Mouse (Mus musculus) hindbrain, embryonic 10.5 days (tissue): ENCODE measurements around the gene Kcnq1. TPM values are rescaled to one million over a fixed set of nuclear protein-coding genes. Genes with fewer than 3 reads are reported as not detected.

ENCODE experiments used
- DNase-seq: peaks from one replicate; pipeline ENCODE4 v3.0.0-alpha.2; 2017; ENCODE audit warnings: low spot score
- H3K27ac ChIP-seq: fragments of 300-500 bp; sonication (generic); 2 replicates; pipeline ENCODE4 v1.5.1; 2016; ENCODE audit warnings: mild to moderate bottlenecking, moderate library complexity
- H3K27me3 ChIP-seq: fragments of 300-500 bp; sonication (generic); 2 replicates; pipeline ENCODE4 v1.6.1; 2016; ENCODE audit warnings: mild to moderate bottlenecking; ENCODE audit not compliant: poor library complexity, insufficient read depth, severe bottlenecking
- H3K36me3 ChIP-seq: fragments of 300-500 bp; sonication (generic); 2 replicates; pipeline ENCODE4 v1.6.1; 2016; ENCODE audit warnings: mild to moderate bottlenecking, moderate library complexity
- H3K4me1 ChIP-seq: fragments of 300-500 bp; sonication (generic); replicated peaks from 2 replicates; pipeline ENCODE4 v1.6.1; 2016; ENCODE audit warnings: mild to moderate bottlenecking
- H3K4me3 ChIP-seq: fragments of 300-500 bp; sonication (generic); 2 replicates; pipeline ENCODE4 v1.5.1; 2016; ENCODE audit warnings: mild to moderate bottlenecking, moderate library complexity
- H3K9me3 ChIP-seq: fragments of 300-500 bp; sonication (generic); 2 replicates; pipeline ENCODE4 v1.6.1; 2016; ENCODE audit warnings: mild to moderate bottlenecking, moderate library complexity
- WGBS: fragments of 180-500 bp; shearing (Covaris S2); methylation state at CpG from one replicate; pipeline ENCODE4 v1.1.7; 2016; 5-methylcytosine and 5-hydroxymethylcytosine counted together
- polyA plus RNA-seq: library from polyadenylated mRNA; unstranded; fragments of >200 nt; fragmentation: Nextera tagmentation; extraction: Ambion mirVana; gene quantifications from 2 replicates; pipeline ENCODE4 v1.2.1, GENCODE M21; 2016

Kcnq1 gene
- polyA plus RNA-seq, 1 experiment from 2014 or later: 2.3 TPM

DNA sequence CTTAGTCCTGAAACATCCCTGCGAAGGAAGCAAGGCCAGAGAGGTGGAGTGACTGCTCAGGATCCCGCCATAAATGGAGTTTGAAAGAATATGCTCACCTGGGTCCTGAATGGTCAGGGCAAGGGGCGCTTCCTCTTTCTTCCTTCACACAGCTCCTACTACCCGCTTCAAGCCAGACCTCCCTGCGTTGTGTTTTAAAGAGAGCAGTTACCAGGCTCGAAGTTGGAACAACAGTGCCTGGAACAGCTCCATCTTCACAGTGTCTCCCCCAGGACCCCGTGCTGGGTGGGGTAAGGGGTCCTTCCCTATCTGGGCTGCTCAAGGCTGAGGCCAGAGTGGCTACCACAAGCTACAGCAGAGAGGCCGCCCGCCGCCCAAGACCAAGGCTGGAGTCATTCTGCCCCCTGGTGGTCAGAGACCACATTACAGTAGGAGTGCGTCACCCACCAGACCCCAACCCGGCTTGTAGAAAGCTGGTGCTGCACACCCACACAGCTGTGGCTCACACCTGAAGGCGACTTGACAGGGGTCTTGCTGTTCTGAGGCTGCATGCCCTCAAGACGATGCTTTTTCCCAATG is 360.0 kb downstream of the Kcnq1 start:
- Histone ChIP-seq H3K4me1 (peaks cover 63% of the 10 kb centered on the region), H3K9me3 (peaks cover 24% of the 10 kb centered on the region), H3K36me3 (no peaks in the 10 kb centered on the region), H3K27me3 (peaks cover 60% of the 10 kb centered on the region), H3K4me3 (no peak overlapping the region), H3K27ac (peak overlapping the region; percentile 56; the same call in 1 of the 2 replicates)
- 34% methylated on average over 14 of the region's 14 CpGs for WGBS
- peak; percentile 87 for DNase-seq

DNA sequence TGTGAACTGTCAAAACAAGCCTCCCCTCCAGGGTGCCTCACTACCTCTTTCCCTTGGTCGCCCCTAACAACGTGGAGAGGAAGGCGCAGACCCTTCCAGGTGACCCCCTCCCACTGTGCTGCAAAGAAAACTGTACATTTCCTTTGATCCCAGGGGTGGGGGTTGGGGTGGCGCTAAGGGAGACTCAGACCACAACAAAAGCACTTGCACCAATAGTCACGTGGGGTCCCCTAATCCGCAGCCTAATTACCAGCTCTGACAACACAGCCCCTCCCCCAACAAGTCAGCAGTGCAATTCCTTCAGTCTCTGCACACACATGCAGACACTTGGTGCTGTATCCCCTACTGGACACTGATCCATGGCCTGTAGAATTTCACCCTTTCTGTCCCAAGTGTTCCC is 361.6 kb downstream of the Kcnq1 start:
- Histone ChIP-seq H3K36me3 (no peaks in the 10 kb centered on the region), H3K27me3 (peaks cover 51% of the 10 kb centered on the region), H3K4me3 (no peak overlapping the region), H3K4me1 (peaks cover 48% of the 10 kb centered on the region), H3K27ac (peak overlapping the region; percentile 40; the same call in 1 of the 2 replicates), H3K9me3 (peaks cover 14% of the 10 kb centered on the region; the same call in 1 of the 2 replicates)
- WGBS: 13% methylated on average over 6 of the region's 6 CpGs
- DNase-seq: no peak

DNA sequence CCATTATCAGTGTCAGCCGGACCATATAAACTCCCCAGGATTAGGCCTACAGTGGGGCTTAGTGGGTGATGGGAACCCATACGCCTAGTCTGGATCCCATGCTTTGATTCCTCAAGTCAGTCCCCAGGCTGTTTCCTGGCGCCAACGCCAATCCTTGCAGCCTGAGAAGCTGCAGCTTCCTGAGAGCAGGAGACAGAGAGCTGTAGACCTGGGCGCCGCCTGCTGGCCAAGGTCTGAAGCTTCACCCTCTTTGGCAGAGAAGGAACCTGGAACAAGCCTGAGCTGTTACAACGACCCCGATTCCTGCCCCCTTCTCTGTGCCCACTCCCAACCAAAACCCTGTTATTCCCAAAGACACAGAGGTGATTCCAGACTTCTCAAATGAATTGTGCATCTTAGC is 363.8 kb downstream of the Kcnq1 start:
- WGBS: 22% methylated on average over 8 of the region's 8 CpGs
- Histone ChIP-seq H3K4me1 (peaks cover 42% of the 10 kb centered on the region), H3K4me3 (no peak overlapping the region), H3K36me3 (no peaks in the 10 kb centered on the region), H3K9me3 (peaks cover 2% of the 10 kb centered on the region; the same call in 1 of the 2 replicates), H3K27ac (no peak overlapping the region), H3K27me3 (peaks cover 37% of the 10 kb centered on the region)
- peak; percentile 81 for DNase-seq

DNA sequence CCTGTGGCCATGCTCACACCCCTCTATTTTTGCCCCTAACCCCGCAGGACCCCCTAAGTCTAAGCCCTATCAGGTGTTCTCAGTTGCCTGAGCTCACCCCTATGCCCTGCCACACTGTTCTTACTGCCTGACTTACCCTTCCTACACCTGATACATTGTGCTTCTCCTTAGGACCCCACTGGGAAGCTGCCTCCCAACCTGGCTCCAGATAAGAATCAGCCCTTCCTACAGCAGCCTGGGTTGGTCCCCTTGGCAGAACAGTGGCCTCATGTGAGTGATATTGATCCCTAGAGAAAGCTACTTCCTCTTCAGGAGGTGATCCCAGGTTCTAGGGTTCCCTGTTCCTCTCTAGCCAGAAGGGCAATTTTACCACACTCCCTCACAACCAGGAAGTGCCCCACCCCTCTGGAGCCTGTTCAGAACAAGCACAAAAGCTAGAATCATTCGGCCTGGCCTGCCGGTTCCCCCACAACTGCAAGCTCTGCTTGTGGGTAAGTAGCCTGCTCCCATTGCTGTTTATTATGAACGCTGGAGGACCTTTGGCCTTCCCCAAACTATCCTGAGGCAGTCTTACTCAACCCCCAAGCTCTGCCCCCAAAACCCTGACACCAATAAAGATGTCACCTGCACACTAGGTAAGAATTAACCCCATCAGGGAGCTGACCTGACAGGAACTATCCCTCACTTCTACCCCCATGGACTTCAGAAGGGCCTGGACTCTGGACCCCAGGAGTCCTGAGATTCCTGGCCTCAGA is 367.4 kb downstream of the Kcnq1 start, which contains the start of gene Slc22a18:
TSS of gene Slc22a18 (plus strand) at position 390 of the 755 bp plus-strand sequence.
- WGBS: 42% methylated on average over 4 of the region's 4 CpGs
- no peak for DNase-seq
- Histone ChIP-seq H3K27me3 (peaks cover 17% of the 10 kb centered on the region), H3K4me1 (peaks cover 15% of the 10 kb centered on the region), H3K9me3 (no peaks in the 10 kb centered on the region), H3K4me3 (no peak within 1 kb of the TSS), H3K36me3 (no peaks in the 10 kb centered on the region), H3K27ac (no peak within 1 kb of the TSS)

DNA sequence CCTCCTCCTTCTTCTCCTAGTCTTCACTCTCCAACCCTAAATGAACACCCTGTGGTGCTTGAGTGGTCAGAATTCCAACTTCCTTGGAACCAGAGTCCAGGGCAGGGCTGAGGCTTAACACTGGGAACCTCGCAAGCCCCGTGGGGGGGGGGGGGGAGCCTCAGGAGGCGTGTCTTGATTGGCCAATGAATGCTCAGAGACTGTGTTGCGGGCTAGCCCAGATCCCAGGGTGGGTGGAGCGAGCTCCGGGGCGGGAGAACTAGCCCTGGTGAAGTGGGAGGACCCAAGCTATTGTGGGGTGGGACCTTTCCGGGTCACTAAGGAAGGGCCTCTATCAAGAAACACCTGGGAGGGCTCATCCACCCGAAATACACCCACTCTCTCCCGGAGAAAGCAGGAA is 368.6 kb downstream of the Kcnq1 start:
- no peaks in the 10 kb centered on the region for H3K36me3 ChIP-seq
- WGBS: 41% methylated on average over 10 of the region's 10 CpGs
- peaks cover 22% of the 10 kb centered on the region for H3K27me3 ChIP-seq
- no peak overlapping the region for H3K27ac ChIP-seq
- no peaks in the 10 kb centered on the region for H3K9me3 ChIP-seq
- H3K4me1 ChIP-seq: peaks cover 11% of the 10 kb centered on the region
- no peak overlapping the region for H3K4me3 ChIP-seq
- no peak for DNase-seq

DNA sequence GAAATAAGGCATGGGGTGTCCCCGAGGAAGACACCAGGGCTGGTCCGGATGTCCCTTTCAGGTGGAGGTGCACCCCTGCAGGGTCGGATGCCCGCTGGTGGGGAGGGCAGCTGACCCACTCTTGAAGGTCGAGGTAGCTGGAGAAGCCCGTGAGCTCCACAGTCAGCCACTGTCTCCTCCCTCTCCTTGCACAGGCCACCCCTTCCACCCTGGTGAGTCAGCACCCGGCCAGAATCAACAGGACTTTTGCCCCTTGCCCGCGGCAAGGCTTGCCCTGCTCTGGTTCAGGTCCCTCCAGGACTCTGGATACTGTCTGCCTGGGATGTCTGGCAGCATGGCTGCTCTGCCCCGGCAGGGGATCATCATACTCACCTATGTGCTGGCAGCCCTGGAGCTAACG is 369.7 kb downstream of the Kcnq1 start:
- H3K4me1 ChIP-seq: peaks cover 15% of the 10 kb centered on the region
- H3K9me3 ChIP-seq: no peaks in the 10 kb centered on the region
- no peak for DNase-seq
- no peak overlapping the region for H3K4me3 ChIP-seq
- no peaks in the 10 kb centered on the region for H3K36me3 ChIP-seq
- H3K27me3 ChIP-seq: peaks cover 24% of the 10 kb centered on the region
- no peak overlapping the region for H3K27ac ChIP-seq
- 73% methylated on average over 11 of the region's 11 CpGs for WGBS

Other genes with a start within 250 kb of the Kcnq1 start
- gene Th, start 175.2 kb upstream of the Kcnq1 start, polyA plus RNA-seq: 8.8 and 14.4 TPM in 2 replicates
- gene Ascl2, start 137.1 kb upstream of the Kcnq1 start, polyA plus RNA-seq: 0.46 and 0.78 TPM in 2 replicates
- 5.2 and 6.1 TPM in 2 replicates for gene Tspan32, start 101.3 kb upstream of the Kcnq1 start, polyA plus RNA-seq
- gene Cd81, start 53.6 kb upstream of the Kcnq1 start, polyA plus RNA-seq: 238 and 265 TPM in 2 replicates
- 130 and 134 TPM in 2 replicates for gene Tssc4, start 37.1 kb upstream of the Kcnq1 start, polyA plus RNA-seq
- gene Trpm5, start 11.7 kb upstream of the Kcnq1 start, polyA plus RNA-seq: 0.55 and 0.71 TPM in 2 replicates